Mouse (Mus musculus) lung, adult 10 weeks (tissue): ENCODE data around the gene Dhfr. TPM values are rescaled to one million over a fixed set of nuclear protein-coding genes. Genes with fewer than 3 reads are reported as not detected.

Experiments used
- polyA plus RNA-seq: library from polyadenylated mRNA; stranded (reverse); fragments of 350-450 nt; fragmentation: Illumina TruSeq; extraction: RNeasy Lipid Tissue Mini Kit (QIAGEN cat#74804); gene quantifications from one replicate; pipeline ENCODE4 v1.2.3, GENCODE M21; 2014; ENCODE audit warnings: low read depth, low replicate concordance; ENCODE audit not compliant: insufficient read depth

Dhfr gene
- 1.0 TPM for polyA plus RNA-seq

GRCm38 (mm10) chr13:92354456-92355271 is at the start of gene Dhfr, which contains the start of gene Msh3:
Gene Dhfr (plus strand): TSS chr13:92354726.
Gene Msh3 (minus strand): TSS chr13:92355003.

DNA sequence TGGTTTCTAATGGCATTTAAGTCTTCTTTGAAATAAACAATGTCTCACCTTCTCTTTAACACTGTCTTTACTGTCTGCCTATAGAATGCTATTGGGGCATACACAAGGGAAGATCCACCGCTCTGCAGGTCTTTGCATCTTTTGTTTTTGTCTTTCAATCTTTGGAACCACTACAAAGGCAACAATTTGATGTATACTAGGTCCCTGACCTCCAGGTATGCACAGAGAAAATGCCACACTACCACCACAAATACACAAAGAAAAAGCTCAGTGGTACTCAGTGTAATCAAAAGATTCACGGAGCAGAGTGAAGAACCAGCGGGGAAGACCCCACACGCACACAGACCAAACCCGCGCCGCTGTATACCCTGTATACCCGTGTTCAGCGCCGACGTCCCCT is 48.8 kb upstream of the Dhfr start, which contains the start of gene Gm20379:
Gene Gm20379, plus strand, starts transcription at position 301 of the 400 bp plus-strand sequence.

DNA sequence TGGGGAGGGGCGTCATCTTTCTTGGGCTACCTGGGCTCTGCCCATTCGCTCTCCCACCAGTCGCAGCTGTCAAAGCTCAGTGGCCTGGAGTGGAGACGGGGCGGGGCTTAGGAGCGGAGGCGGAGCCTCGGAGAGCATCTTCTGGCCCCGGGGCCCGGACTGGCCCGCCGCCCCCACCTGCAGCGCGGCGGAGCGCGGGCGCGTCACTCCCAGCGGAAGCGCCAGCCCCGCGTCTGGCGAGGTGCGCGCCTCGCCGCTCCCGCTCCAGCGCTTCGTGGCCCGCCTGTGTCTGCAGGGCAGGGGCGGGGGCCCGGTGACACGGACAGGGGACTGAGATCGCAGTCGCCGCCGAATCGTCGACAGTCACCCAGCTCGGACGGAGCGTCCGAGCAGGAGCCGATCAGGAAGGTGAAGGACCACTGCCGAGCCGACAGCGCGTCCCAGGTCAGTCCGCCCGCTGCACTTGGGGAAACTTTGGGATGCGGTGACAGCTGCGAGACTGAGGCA is 71.3 kb downstream of the Dhfr start, which contains the start of gene Ankrd34b:
Gene Ankrd34b, plus strand, starts transcription at position 139 of the 507 bp plus-strand sequence.

Other genes with a start within 250 kb of the Dhfr start
- 8.5 TPM for gene Rasgrf2, start 223.1 kb upstream of the Dhfr start, polyA plus RNA-seq
- not detected for gene Gm20379, start 48.7 kb upstream of the Dhfr start, polyA plus RNA-seq
- 6.6 TPM for gene Msh3, start 277 bp downstream of the Dhfr start, polyA plus RNA-seq
- gene Ankrd34b, start 71.2 kb downstream of the Dhfr start, polyA plus RNA-seq, result not detected
- gene Fam151b, start 129.3 kb downstream of the Dhfr start, polyA plus RNA-seq, result 8.8 TPM
- 6.8 TPM for gene Zfyve16, start 176.1 kb downstream of the Dhfr start, polyA plus RNA-seq
- not detected for gene Spz1, start 221.4 kb downstream of the Dhfr start, polyA plus RNA-seq